Mouse (Mus musculus) forebrain, embryonic 11.5 days (tissue): ENCODE results near the gene Chn2. TPM values are rescaled to one million over a fixed set of nuclear protein-coding genes. Genes with fewer than 3 reads are reported as not detected.

Source experiments
- ATAC-seq: fragments of 200-750 bp; cut with Nextera tagmentation; replicated peaks from 2 replicates; pipeline ENCODE4 v1.8.0; 2017; ENCODE audit warnings: moderate TSS enrichment; ENCODE audit not compliant: low FRiP score
- DNase-seq: peaks from one replicate; pipeline ENCODE4 v3.0.0-alpha.2; 2017; ENCODE audit warnings: low spot score
- H3K27ac ChIP-seq: fragments of 300-500 bp; sonication (generic); 2 replicates; pipeline ENCODE4 v1.5.1; 2014; ENCODE audit warnings: low read depth, low read length
- H3K27me3 ChIP-seq: fragments of 300-500 bp; sonication (generic); 2 replicates; pipeline ENCODE4 v1.6.1; 2014; ENCODE audit warnings: mild to moderate bottlenecking, low read length, mixed read lengths; ENCODE audit not compliant: control insufficient read depth, insufficient read depth
- H3K36me3 ChIP-seq: fragments of 300-500 bp; sonication (generic); 2 replicates; pipeline ENCODE4 v1.6.1; 2014; ENCODE audit warnings: mild to moderate bottlenecking, low read length, moderate library complexity, mixed read lengths; ENCODE audit not compliant: control insufficient read depth, insufficient read depth
- H3K4me1 ChIP-seq: fragments of 300-500 bp; sonication (generic); replicated peaks from 2 replicates; pipeline ENCODE4 v1.6.1; 2014; ENCODE audit warnings: low read length, mixed read lengths; ENCODE audit not compliant: control insufficient read depth, insufficient read depth
- H3K4me2 ChIP-seq: fragments of 300-500 bp; sonication (generic); 2 replicates; pipeline ENCODE4 v1.6.1; 2014; ENCODE audit warnings: low read depth, mild to moderate bottlenecking, low read length, moderate library complexity, mixed read lengths; ENCODE audit not compliant: severe bottlenecking
- H3K4me3 ChIP-seq: fragments of 300-500 bp; sonication (generic); 2 replicates; pipeline ENCODE4 v1.5.1; 2014; ENCODE audit warnings: low read depth, low read length
- H3K9ac ChIP-seq: fragments of 300-500 bp; sonication (generic); 2 replicates; pipeline ENCODE4 v1.6.1; 2014; ENCODE audit warnings: low read length
- H3K9me3 ChIP-seq: fragments of 300-500 bp; sonication (generic); 2 replicates; pipeline ENCODE4 v1.6.1; 2016; ENCODE audit warnings: low read length, mixed read lengths; ENCODE audit not compliant: control insufficient read depth
- WGBS: fragments of 180-500 bp; shearing (Covaris S2); extraction: QIAGEN DNeasy Blood & Tissue Kit; methylation state at CpG from one replicate; pipeline ENCODE4 v1.1.7; 2014; 5-methylcytosine and 5-hydroxymethylcytosine counted together
- polyA plus RNA-seq: library from polyadenylated mRNA; unstranded; fragments of >200 nt; fragmentation: Nextera tagmentation; extraction: Ambion mirVana; gene quantifications from 2 replicates; pipeline ENCODE4 v1.2.1, GENCODE M21; 2014

The Chn2 gene
- polyA plus RNA-seq, 1 experiment from 2014 or later: 20.3 TPM

GRCm38 (mm10) chr6:54318618-54319017 lies 279.3 kb downstream of the Chn2 start:
- Histone ChIP-seq H3K36me3 (no peaks in the 10 kb centered on the region), H3K4me1 (no peaks in the 10 kb centered on the region), H3K9ac (no peak overlapping the region), H3K9me3 (no peaks in the 10 kb centered on the region), H3K4me2 (no peak overlapping the region), H3K4me3 (no peak overlapping the region), H3K27me3 (no peaks in the 10 kb centered on the region; the same call in 1 of the 2 replicates), H3K27ac (no peak overlapping the region)
- WGBS: 91% methylated on average over 9 of the region's 9 CpGs
- no peak for ATAC-seq
- DNase-seq: no peak

GRCm38 (mm10) chr6:54319198-54319597 lies 279.8 kb downstream of the Chn2 start:
- no peaks in the 10 kb centered on the region for H3K9me3 ChIP-seq
- no peaks in the 10 kb centered on the region for H3K36me3 ChIP-seq
- no peak overlapping the region for H3K9ac ChIP-seq
- H3K4me1 ChIP-seq: no peaks in the 10 kb centered on the region
- H3K4me3 ChIP-seq: no peak overlapping the region
- H3K27ac ChIP-seq: no peak overlapping the region
- H3K4me2 ChIP-seq: no peak overlapping the region
- DNase-seq (no peak), ATAC-seq (no peak)
- H3K27me3 ChIP-seq: no peaks in the 10 kb centered on the region; the same call in 1 of the 2 replicates
- 77% methylated on average over 3 of the region's 3 CpGs for WGBS

GRCm38 (mm10) chr6:54320236-54320635 lies 280.9 kb downstream of the Chn2 start:
- Histone ChIP-seq H3K36me3 (no peaks in the 10 kb centered on the region), H3K27me3 (peaks cover 3% of the 10 kb centered on the region; the same call in 1 of the 2 replicates), H3K9ac (no peak overlapping the region), H3K4me3 (no peak overlapping the region), H3K9me3 (no peaks in the 10 kb centered on the region), H3K4me2 (no peak overlapping the region), H3K4me1 (no peaks in the 10 kb centered on the region), H3K27ac (no peak overlapping the region)
- no peak for DNase-seq
- 83% methylated on average over 1 of the region's 1 CpGs for WGBS
- ATAC-seq: no peak

GRCm38 (mm10) chr6:54325246-54325885 lies 286.0 kb downstream of the Chn2 start, which contains the start of gene Prr15:
TSS of gene Prr15 (plus strand) at chr6:54325835.
- Histone ChIP-seq H3K4me1 (peaks cover 2% of the 10 kb centered on the region; the same call in 1 of the 2 replicates), H3K36me3 (no peaks in the 10 kb centered on the region), H3K9ac (peak within 1 kb of the TSS; percentile 41; the same call in 1 of the 2 replicates), H3K4me2 (peak within 1 kb of the TSS; percentile 92), H3K27ac (no peak within 1 kb of the TSS), H3K27me3 (peaks cover 29% of the 10 kb centered on the region), H3K9me3 (no peaks in the 10 kb centered on the region), H3K4me3 (peak within 1 kb of the TSS; percentile 43)
- no peak for ATAC-seq
- 69% methylated on average over 3 of the region's 3 CpGs for WGBS
- DNase-seq: no peak

- ATAC-seq (peak; percentile 53), DNase-seq (peak; percentile 81)
- Histone ChIP-seq H3K27me3 (peaks cover 29% of the 10 kb centered on the region), H3K27ac (no peak overlapping the region), H3K4me1 (peaks cover 2% of the 10 kb centered on the region; the same call in 1 of the 2 replicates), H3K36me3 (no peaks in the 10 kb centered on the region), H3K9ac (peak overlapping the region; percentile 41), H3K4me2 (peak overlapping the region; percentile 92), H3K4me3 (peak overlapping the region; percentile 43), H3K9me3 (no peaks in the 10 kb centered on the region)
- under 1% methylated on average over 53 of the region's 53 CpGs for WGBS
Measured at GRCm38 (mm10) chr6:54326671-54327625, 287.6 kb downstream of the Chn2 start.

GRCm38 (mm10) chr6:54327626-54328003 lies 288.3 kb downstream of the Chn2 start:
- Histone ChIP-seq H3K36me3 (no peaks in the 10 kb centered on the region), H3K4me1 (peaks cover 5% of the 10 kb centered on the region; the same call in 1 of the 2 replicates), H3K27ac (no peak overlapping the region), H3K9ac (peak overlapping the region; percentile 41), H3K9me3 (no peaks in the 10 kb centered on the region), H3K27me3 (peaks cover 29% of the 10 kb centered on the region), H3K4me3 (peak overlapping the region; percentile 43), H3K4me2 (peak overlapping the region; percentile 92)
- DNase-seq (peak; percentile 68), ATAC-seq (no peak)
- WGBS: under 1% methylated on average over 28 of the region's 28 CpGs

- no peaks in the 10 kb centered on the region for H3K9me3 ChIP-seq
- ATAC-seq (no peak), DNase-seq (no peak)
- H3K36me3 ChIP-seq: no peaks in the 10 kb centered on the region
- H3K27me3 ChIP-seq: peaks cover 29% of the 10 kb centered on the region
- peaks cover 10% of the 10 kb centered on the region; the same call in 1 of the 2 replicates for H3K4me1 ChIP-seq
- no peak overlapping the region for H3K9ac ChIP-seq
- H3K4me3 ChIP-seq: no peak overlapping the region
- 96% methylated on average over 5 of the region's 5 CpGs for WGBS
- H3K4me2 ChIP-seq: no peak overlapping the region
- H3K27ac ChIP-seq: no peak overlapping the region
Measured at GRCm38 (mm10) chr6:54328783-54329182, 289.4 kb downstream of the Chn2 start.

GRCm38 (mm10) chr6:54329598-54329997 lies 290.2 kb downstream of the Chn2 start:
- Histone ChIP-seq H3K36me3 (no peaks in the 10 kb centered on the region), H3K4me1 (peaks cover 10% of the 10 kb centered on the region; the same call in 1 of the 2 replicates), H3K27ac (no peak overlapping the region), H3K27me3 (peaks cover 29% of the 10 kb centered on the region), H3K9ac (no peak overlapping the region), H3K9me3 (no peaks in the 10 kb centered on the region), H3K4me2 (no peak overlapping the region), H3K4me3 (no peak overlapping the region)
- 82% methylated on average over 3 of the region's 3 CpGs for WGBS
- DNase-seq (no peak), ATAC-seq (no peak)
